Mouse (Mus musculus): ENCODE data around the gene Abcf1. TPM values are rescaled to one million over a fixed set of nuclear protein-coding genes. Genes with fewer than 3 reads are reported as not detected.

The Abcf1 gene
- 55.9 and 71.4 TPM in 2 replicates for polyA plus RNA-seq (2012; rRNA removed; ENCODE audit: low replicate concordance)

DNA sequence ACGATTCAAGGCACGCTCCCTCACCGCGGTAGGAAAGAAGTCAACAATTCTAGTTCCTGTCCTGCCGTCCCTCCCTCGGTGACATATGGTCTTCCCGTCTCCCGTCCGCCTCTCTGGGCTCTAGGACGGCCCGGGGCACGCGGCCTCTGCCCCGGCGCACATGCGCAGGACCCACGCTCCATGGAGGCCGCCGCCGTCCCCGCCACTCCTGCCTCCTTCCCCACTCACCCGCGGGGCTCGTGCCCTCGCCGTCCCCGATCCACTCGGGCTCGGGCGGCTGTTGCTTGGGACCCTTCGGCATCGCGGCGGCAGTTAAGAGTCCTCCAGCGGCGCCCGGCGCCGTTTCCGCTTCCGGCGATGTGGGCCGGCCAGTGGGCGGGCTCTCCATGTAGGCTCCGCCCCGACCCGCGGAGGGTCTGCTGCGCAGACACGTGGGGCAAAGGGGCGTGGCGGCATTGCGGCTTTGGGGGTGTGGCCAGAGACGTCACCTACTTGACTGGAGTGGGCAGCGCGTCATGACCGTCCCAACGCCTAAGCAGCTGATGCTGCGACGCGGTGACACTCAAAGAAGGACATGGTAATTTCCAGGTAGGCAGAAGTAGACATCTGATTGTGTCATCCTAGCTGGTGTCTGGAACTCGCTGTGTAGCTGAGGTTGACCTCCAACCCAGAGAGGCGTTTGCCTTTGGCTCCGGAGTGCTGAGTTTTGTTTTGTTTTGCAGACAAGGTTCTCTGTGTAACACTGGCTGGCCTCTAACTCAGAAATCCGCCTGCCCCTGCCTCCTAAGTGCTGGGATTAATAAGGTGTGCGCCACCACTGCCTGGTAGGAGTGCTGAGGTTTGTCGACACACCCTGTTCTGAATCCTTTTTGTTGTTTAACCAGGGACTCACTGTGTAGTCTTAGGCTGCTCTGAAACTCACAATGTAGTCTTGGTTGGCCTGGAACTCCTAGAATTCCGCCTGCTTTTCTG, at the start of gene Abcf1:
Gene Abcf1, minus strand, starts transcription at position 344 of the 972 bp plus-strand sequence.

DNA sequence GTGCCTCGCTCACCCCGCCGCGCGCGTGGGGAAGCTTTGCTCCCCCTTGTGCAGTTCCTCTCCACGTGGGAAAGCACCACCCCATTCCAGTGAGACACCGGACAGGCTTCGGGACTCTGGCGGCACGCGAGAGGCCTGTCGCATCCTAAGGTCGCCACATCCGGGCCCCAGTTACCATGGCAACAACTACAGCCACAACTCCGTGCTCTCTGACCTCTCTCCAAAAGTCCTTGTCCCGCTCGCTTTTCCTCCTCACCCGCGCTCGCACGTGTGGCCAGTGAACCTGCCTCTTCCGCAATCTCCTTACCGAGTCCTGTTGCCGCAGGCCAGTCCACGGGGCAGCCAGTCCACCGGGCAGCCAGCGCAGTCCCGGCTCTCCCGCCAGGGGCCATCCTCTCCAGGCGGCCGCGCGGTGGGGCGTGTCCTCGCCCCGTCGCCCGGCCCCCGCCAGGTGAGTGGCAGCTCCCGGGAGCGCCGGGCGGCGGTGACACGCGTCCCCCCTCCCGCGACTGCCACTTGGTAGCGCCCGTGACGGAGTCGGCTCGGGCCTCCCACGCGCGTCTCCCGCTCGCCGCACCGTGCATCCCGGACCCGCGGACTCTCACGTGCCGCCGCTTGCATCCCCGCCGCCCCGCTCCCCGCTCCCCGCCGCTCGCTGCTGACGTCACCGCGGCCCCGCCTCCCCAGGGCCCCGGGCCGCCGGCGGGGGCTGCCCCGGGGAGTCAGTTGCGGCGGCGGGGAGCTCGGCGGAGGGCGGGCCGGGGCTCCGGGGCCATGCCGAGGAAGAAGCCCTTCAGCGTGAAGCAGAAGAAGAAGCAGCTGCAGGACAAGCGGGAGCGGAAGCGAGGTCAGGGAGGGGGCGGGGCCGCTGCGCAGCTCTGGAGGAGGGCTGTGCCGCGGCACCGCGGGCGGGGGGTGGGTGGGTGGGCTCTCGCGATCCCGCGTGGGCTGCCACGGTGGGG, 10.1 kb upstream of the Abcf1 start, which contains the start of the genes Gnl1 and Prr3:
Gene Gnl1, plus strand, starts transcription at position 451 of the 962 bp plus-strand sequence.
Gene Prr3, minus strand, starts transcription at position 836 of the 962 bp plus-strand sequence.

DNA sequence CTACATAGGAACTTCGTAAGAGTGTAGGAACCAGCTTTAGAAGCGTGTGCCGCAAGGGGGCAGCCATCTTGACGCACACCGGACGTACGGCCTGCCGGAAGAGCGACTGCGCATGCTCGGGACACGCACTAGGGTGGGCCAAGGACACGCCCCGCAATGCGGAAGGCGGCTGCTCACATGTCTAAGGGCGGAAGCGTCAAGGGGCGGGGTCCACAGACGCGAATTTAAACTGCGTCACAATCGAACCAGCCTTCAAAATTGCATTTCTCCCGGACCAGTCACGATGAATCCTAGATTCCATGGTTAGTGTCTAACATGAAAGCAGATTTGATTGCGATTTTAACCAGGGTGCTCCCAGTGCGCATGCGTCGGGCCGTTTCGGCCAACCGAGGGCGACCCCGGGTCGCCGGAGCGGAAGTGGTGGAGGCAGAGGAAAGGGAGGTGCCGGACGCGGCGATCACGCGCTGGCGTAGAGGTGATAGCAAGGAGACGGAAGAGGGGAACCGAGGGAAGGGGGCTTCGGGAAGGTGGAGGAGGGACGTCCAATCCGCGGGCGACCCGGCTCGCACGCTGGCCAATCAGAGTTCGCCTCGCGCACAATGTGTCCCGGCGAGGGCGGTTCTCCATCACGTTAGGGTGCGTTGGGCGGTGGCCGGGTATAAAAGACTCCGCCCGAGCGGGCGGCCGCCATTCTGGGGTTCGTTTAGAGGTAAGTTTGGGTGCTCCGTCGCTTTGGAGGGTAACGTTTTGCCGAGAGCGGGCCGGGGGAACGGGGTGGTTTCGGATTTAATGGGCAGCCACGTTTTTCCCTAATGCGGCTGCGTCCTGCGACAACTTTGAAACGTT, 53.0 kb downstream of the Abcf1 start, which contains the start of the genes Mrps18b and Ppp1r10:
Gene Mrps18b, minus strand, starts transcription at position 93 of the 846 bp plus-strand sequence.
Gene Ppp1r10, plus strand, starts transcription at position 138 of the 846 bp plus-strand sequence.

DNA sequence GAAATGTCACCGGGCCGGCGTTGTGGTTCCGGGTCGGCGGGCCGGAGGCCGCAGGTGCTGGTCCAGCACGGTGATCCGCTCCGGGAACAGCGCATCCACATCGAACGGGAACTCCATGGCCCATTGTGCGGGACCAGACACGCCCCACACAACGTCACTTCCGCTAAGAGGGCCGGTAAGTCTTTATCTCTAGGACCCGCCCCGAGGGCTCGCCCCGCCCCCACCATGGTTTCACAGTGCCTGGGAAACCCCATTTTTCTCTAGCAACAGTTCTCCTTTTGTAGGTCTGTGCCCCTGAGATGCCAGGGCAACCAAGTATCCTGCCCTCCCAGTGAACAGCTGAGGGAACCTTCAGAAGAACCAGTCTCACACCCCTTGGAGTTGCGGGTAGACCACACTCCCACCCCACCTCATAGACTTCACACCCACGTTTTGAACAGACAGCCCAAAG, 59.6 kb downstream of the Abcf1 start, which contains the start of gene Atat1:
Gene Atat1, minus strand, starts transcription at position 157 of the 451 bp plus-strand sequence.

Other genes starting within 250 kb of the Abcf1 start
- 16.7 and 21.8 TPM in 2 replicates for gene Ier3, start 148.1 kb downstream of the Abcf1 start, polyA plus RNA-seq (2012; rRNA removed; ENCODE audit: low replicate concordance)
- 63.0 and 72.5 TPM in 2 replicates for gene Flot1, start 146.5 kb downstream of the Abcf1 start, polyA plus RNA-seq (2012; rRNA removed; ENCODE audit: low replicate concordance)
- gene Tubb5, start 131.5 kb downstream of the Abcf1 start, polyA plus RNA-seq (2012; rRNA removed; ENCODE audit: low replicate concordance): 364 and 441 TPM in 2 replicates
- gene Mdc1, start 128.2 kb downstream of the Abcf1 start, polyA plus RNA-seq (2012; rRNA removed; ENCODE audit: low replicate concordance): 9.6 and 11.0 TPM in 2 replicates
- 34.4 and 39.7 TPM in 2 replicates for gene Nrm, start 108.4 kb downstream of the Abcf1 start, polyA plus RNA-seq (2012; rRNA removed; ENCODE audit: low replicate concordance)
- 78.6 and 130 TPM in 2 replicates for gene Ppp1r18, start 104.2 kb downstream of the Abcf1 start, polyA plus RNA-seq (2012; rRNA removed; ENCODE audit: low replicate concordance)
- gene Dhx16, start 89.9 kb downstream of the Abcf1 start, polyA plus RNA-seq (2012; rRNA removed; ENCODE audit: low replicate concordance): 57.7 and 68.8 TPM in 2 replicates
- 74.6 and 74.7 TPM in 2 replicates for gene 2310061I04Rik, start 72.3 kb downstream of the Abcf1 start, polyA plus RNA-seq (2012; rRNA removed; ENCODE audit: low replicate concordance)
- 63.9 and 77.1 TPM in 2 replicates for gene Atat1, start 59.7 kb downstream of the Abcf1 start, polyA plus RNA-seq (2012; rRNA removed; ENCODE audit: low replicate concordance)
- 79.5 and 120 TPM in 2 replicates for gene Mrps18b, start 53.4 kb downstream of the Abcf1 start, polyA plus RNA-seq (2012; rRNA removed; ENCODE audit: low replicate concordance)
- gene Ppp1r10, start 53.3 kb downstream of the Abcf1 start, polyA plus RNA-seq (2012; rRNA removed; ENCODE audit: low replicate concordance): 26.1 and 34.0 TPM in 2 replicates
- gene Gnl1, start 10.1 kb upstream of the Abcf1 start, polyA plus RNA-seq (2012; rRNA removed; ENCODE audit: low replicate concordance): 20.7 and 37.2 TPM in 2 replicates
- 22.1 and 26.9 TPM in 2 replicates for gene Prr3, start 10.5 kb upstream of the Abcf1 start, polyA plus RNA-seq (2012; rRNA removed; ENCODE audit: low replicate concordance)
- gene H2-T24, start 50.8 kb upstream of the Abcf1 start, polyA plus RNA-seq (2012; rRNA removed; ENCODE audit: low replicate concordance): 8.3 and 9.4 TPM in 2 replicates
- 279 and 344 TPM in 2 replicates for gene H2-T23, start 63.1 kb upstream of the Abcf1 start, polyA plus RNA-seq (2012; rRNA removed; ENCODE audit: low replicate concordance)
- 100 and 107 TPM in 2 replicates for gene H2-T22, start 73.0 kb upstream of the Abcf1 start, polyA plus RNA-seq (2012; rRNA removed; ENCODE audit: low replicate concordance)
- 0.20 TPM in 1 of 2 replicates, not detected in the other for gene Gm6034, start 73.2 kb upstream of the Abcf1 start, polyA plus RNA-seq (2012; rRNA removed; ENCODE audit: low replicate concordance)
- 0.18 TPM in 1 of 2 replicates, not detected in the other for gene Gm11127, start 88.6 kb upstream of the Abcf1 start, polyA plus RNA-seq (2012; rRNA removed; ENCODE audit: low replicate concordance)
- 0.57 and 0.60 TPM in 2 replicates for gene Gm19684, start 151.9 kb upstream of the Abcf1 start, polyA plus RNA-seq (2012; rRNA removed; ENCODE audit: low replicate concordance)
- 0.17 and 0.23 TPM in 2 replicates for gene Gm7030, start 159.7 kb upstream of the Abcf1 start, polyA plus RNA-seq (2012; rRNA removed; ENCODE audit: low replicate concordance)
- gene Gm8909, start 198.8 kb upstream of the Abcf1 start, polyA plus RNA-seq (2012; rRNA removed; ENCODE audit: low replicate concordance): 0.17 TPM in 1 of 2 replicates, not detected in the other
- gene H2-T3, start 220.5 kb upstream of the Abcf1 start, polyA plus RNA-seq (2012; rRNA removed; ENCODE audit: low replicate concordance): 0.07 TPM in 1 of 2 replicates, not detected in the other

Measured in mammary gland, adult 2 months (tissue).